Mouse (Mus musculus) frontal cortex, postnatal 36 days (tissue): ENCODE data around the gene Rnpepl1.
"Not testable (repeated sequence)": the region's sequence is repeated elsewhere in the genome, so short reads cannot be mapped to it uniquely, and the experiment has no call there.

ENCODE experiments used
- DNase-seq, 2 experiments: peaks; one replicate each; pipeline ENCODE4 v3.0.0; 2022; ENCODE audit warnings: low spot score in 2 of 2

Gene Rnpepl1

DNA sequence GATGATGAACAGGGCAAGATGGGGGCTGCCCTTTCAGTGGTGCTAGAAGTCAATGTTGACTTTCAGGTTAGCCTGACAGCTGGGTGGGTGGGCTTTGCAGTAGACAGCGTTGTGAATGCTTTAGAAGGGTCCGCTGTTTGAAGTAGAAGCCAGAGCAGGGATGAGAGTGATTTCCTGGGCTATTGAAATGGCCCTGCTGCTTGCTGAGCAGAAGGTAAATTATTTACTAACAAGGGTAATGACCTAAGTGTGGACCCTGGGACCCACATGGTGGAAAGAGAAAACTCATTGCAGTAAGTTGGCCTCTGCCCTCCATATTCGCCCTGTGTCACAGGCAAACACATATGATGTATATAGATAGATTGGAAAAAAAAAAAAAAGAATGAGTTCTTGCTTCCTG lies 25.9 kb downstream of the Rnpepl1 start:
- no peak for DNase-seq

DNA sequence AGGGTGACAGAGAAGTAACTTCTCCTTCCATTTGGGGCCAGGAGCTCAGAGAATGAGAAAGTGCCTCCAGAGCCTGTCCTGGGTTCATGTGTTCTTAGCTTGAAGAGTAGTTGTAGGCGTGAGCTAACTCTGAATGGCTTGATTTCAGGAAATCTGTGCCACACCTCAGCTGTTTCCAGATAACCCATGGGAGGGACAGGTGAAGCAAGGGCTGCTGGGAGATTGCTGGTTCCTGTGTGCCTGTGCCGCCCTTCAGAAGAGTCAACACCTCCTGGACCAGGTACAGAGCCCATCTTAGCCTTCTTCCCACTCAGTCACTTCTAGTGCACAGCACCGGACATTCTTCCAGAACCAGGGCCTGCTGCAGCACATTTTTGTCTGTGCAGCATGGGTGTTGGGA lies 27.2 kb downstream of the Rnpepl1 start:
- no peak for DNase-seq

DNA sequence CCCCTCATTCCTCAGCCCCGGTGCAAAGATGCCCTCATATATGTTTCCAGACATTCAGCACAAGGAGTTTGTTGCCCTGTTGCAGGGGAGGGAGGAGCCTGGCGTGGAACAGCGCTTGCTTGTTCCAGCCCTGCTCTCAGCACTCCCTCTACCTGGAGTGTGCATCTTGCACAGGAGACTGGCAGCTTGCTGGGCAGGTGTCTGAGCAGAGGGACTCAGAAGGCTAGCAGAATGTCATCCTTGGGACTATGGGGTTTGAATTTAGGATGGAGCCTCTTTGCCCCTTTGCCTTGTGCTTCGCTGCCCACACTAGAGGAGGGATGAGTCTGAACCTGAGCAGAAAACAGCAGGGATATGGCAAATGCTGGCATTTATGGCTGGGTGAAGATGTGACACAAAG lies 29.2 kb downstream of the Rnpepl1 start:
- DNase-seq: no peak

DNA sequence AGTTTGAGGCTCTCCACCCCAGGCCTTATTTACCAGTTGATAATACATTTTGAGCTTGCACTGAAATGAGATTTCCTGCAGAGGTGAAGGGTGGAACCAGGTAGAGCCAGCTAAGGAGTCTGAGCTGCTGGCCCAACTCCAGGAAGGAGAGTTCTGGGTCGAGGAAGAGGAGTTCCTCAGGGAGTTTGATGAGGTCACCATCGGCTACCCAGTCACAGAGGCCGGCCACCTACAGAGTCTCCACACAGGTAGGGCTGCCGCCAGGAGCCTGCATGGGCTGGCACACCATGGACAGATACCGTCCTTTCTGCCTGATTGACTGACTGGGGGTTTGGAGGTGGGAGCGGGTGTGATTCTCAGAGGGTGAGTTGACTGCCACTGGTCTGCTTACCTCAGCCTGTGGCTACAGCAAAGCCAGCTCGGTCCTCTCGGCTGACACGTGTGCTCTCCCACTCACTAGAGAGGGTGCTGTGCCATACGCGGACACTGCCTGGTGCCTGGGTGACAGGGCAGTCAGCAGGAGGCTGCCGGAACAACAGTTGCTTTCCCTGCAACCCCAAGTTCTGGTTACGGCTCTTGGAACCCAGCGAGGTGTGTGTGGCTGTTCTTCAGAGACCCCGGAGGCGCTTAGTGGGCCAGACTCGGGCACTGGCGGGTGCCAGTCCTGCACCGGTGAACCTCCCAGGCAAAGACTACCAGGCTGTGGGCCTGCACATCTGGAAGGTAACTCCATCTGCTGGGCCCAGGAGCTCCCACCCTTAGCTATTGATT lies 32.8 kb downstream of the Rnpepl1 start:
- no peak for DNase-seq

DNA sequence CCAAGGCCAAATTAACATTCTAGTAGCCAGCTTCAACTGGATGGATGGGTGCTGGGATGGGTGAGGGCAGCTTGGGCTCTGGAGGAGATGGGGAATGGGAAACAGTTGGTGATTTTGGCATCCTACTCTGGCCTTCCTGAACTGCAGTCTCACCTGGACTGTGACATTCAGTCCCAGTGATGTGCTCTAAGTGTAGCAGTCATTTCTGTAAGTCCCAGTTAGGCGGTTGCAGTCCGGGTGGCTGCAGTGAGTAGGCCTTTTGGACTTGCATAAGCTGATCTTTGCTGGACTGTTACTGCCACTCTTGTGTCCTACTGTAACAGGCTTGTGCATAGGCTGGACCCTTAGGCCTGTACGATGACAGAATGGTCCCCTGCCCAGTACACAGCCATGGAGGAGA lies 37.4 kb downstream of the Rnpepl1 start:
- DNase-seq: no peak

DNA sequence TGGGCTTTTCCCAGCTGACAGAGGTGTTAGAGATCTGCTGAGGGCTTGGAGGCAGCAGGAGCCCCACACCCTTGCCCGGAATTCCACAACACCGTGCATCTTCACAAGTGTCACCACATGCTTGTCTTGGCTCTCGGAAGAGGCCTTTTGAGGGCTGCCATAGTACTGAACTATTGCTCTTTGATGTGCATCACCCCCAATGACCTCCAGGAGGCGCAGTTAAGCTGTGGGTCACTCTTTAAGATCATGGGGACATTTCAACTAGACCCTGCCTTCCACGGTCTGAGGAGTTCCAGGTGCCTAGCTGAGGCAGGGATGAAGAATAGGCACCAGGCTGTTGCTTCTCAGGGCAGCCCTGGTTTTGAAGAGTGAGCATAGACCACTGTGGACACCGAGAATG lies 38.8 kb downstream of the Rnpepl1 start:
- no peak for DNase-seq

DNA sequence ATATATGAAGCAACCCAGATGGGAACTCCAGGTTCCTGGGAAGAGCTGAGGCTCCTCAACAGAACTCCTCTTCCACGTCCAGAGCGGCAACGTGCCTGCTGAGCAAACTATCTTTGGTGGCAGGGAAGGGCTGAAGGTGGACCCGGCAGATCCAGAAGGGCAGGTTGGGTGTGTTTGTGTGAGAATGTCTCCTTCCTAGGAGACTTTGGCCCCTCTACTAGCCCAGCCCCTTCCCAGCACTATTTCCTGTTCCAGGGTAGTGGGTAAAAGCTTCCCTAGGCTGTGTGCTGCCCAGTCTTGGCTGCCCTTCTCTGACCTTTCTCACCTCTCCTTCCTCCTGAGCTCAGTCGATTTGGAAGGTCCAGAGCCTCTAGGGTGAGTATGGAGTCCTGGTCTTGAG lies 40.0 kb downstream of the Rnpepl1 start, which contains the start of gene Gpr35:
Gene Gpr35 (plus strand): TSS at position 259 of the 400 bp plus-strand sequence.
- no peak for DNase-seq

DNA sequence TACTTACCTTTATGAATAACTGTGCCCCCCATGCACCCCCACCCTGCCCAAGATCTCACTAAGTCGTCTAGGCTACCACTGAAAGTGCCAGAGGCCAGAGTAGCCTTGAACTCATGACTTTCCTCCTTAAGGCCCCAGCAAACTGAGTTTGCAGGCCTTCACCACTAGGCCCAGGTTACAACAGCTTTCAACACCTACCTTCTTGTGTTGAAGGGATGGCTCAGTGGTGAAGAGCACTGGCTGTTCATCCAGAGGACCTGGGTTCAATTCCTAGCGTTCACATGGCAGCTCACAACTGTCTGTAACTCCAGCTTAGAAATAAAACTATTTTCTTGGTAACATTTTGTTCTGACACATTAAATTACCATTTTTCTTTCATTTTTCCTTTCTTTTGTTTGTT lies 43.1 kb downstream of the Rnpepl1 start:
- DNase-seq: no peak

DNA sequence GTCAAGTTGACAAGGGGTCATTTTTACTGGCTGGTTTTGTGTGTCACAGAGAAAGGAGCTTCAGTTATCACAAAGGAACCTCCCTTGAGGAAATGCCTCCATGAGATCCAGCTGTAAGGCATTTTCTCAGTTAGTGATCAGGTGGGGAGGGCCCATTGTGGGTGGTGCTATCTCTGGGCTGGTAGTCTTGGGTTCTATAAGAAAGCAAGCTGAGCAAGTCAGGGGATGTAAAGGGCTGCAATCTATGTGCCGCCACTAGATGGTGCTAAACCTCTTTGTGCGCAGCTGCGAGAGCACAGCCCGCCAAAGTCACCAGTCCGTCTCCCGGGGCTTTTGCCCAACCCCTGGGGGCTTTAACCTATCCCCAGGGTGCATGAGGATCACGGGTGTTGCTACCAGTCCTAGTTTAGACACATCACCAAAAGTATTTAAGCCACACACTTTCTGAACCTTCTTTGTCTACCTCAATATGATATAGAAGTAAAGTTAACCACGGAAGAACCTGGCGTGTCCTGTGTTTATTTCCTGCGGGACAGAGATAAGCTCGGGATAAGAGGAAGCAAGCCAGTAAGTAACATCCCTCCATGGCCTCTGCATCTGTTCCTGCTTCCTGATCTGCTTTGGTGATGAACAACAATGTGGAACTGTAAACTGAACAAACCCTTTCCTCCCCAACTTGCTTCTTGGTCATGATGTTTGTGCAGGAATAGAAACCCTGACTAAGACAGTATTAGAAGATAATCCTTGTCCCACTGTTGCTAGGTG lies 46.2 kb downstream of the Rnpepl1 start:
- DNase-seq: peak; percentile 72 to 86

DNA sequence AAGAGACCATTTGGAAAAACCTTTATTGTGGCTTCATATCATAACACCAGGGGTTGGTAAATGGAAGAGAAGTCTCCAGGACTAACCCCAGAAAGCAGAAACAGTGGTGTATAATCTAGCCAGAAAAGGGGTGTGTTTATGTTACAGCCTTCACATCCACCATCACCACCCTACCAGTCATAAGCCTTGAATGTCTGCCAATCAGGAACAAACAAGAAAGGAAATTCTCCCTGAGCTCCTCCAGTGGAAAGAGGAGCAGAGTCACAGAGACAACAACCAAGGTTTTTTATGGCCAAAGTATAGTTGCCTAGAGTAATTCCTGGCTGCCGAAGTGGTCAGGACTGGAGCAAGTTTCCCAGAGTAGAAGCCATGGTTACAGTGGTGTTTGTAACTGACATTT lies 48.4 kb downstream of the Rnpepl1 start:
- no peak for DNase-seq

DNA sequence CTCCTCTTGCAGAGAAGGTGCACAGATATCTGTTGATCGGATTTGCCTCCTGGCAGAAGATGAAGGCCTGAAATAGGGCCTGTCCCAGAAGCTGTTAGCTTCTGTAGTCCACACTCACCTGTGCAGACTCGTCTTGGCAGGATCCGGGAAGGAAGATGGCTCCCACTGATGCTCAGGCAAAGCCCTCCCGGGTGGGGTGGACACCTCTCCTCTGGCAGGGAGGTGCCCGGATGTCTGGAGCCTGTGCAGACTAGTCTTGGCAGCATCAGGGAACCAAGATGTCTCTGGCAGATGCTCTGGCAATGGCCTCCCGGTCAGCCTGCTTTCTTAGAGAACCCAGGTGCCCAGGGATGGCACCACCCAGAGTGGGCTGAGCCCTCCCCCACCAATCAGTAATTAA lies 60.2 kb downstream of the Rnpepl1 start:
- not testable (repeated sequence) for DNase-seq

DNA sequence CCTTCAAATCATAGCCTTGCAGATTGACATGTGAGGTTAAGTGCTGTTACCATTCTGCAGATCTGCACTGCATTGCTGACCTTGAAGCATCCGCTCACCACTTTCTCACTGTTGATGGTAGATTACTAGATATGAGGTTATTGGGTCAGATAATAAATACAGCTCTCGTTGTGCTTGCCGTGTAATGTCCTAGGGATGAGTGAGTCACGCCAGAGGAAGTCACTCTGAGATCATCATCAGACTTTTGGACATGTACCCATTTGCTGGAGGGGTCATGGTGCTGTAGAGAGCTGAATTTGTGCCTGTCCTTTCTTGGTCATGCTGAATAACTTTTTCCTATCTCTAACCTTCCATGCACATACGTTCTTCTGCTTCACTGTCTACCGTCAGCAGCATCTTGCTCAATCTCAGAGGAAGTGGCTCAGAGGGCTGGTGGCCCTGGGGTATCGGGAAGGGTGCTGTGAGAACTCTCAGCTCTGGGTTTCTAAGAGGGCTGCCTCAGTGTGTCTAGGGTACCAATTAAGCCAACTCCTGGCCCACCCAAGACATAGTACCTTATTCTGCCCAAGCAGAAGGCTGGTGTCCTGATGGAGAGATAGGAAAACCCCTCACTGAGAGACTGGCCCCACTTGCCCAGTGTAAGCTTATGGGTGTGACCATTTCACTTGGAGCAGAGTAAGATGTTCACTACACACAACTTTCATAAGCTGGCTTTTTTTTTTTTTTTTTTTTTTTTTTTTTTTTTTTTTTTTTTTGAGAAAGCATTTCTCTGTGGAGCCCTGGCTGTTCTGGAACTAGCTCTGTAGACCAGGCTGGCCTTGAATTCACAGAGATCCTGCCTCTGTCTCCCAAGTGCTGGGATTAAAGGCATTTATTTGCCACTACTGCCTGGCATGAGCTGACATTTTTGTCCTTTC lies 61.6 kb downstream of the Rnpepl1 start:
- DNase-seq: no peak

DNA sequence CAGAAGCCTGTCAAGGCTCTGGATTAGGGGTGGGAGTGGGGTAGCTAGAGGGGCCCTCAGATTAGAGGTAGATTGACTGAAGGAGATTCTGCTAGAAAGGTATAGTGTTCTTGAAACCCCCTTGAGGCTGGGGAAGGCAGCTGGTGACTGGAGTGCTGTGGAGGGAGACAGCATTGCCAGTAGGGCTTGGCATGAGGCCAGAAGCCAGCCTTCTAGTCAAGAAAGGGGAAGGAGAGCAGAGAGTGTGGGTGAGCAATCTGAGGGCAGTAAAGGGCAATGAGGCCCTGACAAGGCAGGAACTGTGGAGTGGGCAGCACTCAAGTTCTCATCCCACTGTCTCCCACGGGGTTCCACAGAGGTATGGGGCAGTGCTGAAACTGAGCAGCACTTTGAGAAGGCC lies 62.3 kb downstream of the Rnpepl1 start:
- peak in 1 of 2 experiments; percentile 7 for DNase-seq
